8 mouse cellular contexts compared by ENCODE assay signal in the genomic region with DNA sequence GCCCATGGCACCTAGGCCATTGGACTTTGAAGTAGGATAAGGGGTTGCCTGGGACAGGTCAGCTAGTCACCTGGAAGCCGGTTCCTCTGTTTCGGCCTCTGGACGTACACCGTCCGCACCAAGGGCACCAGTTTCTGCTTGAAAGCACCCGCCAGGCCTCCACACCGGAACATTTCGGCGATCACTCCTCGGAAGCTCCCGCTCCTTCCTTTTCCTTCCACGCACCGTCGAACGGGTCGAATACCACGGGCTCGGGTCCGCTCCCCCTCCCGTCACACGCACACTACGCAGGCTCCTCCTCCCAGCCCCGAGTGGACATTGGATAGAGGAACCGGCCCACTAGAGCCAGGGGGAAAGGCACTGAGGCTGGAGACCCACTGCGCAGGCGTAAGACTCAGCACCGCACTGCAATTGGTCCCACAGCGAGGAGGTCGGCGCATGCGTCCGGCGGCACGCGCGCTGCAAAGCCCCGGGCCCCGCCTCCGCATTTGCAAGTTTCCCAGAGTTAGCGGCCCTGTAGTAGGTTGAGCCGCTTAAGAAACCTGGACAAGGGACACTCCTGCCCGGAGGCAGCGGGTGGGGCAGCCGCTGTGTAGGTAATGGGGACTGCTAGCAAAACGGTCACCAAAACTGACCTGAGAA. TPM values are rescaled to one million over a fixed set of nuclear protein-coding genes. Genes with fewer than 3 reads are reported as not detected.
A peak's percentile ranks its signal among the peaks of the same experiment; 100 is the strongest.
DNase-seq lines count a peak whose midpoint lies in the region; ATAC-seq and TF ChIP-seq lines count a peak whose summit lies in the region.

Aifm1 (minus strand) TSS at position 398 of the 642 bp plus-strand sequence.

- TF ChIP-seq CTCF in C2C12 (IDR thresholded peaks at IDR 0.05; ENCODE audit: control insufficient read depth, insufficient read depth, insufficient read length): no peak
- TF ChIP-seq CTCF in brain, embryonic 14.5 days (IDR thresholded peaks at IDR 0.05; ENCODE audit: borderline replicate concordance, extremely low read depth, insufficient read depth, insufficient read length): no peak
- TF ChIP-seq CTCF in liver, adult 2 months (IDR thresholded peaks at IDR 0.05; ENCODE audit: low read depth, low read length): no peak

- peak; percentile 98 for ATAC-seq in heart, embryonic 11.5 days (replicated peaks; ENCODE audit: insufficient number of reproducible peaks, low FRiP score, low TSS enrichment)
- peak; percentile 99 for ATAC-seq in kidney, embryonic 16.5 days (ENCODE audit: low FRiP score, low TSS enrichment)

- H3K9ac ChIP-seq in heart, embryonic 11.5 days (ENCODE audit: low read depth, low read length): peak within 1 kb of the TSS; percentile 70
- H3K9ac ChIP-seq in kidney, embryonic 16.5 days (replicated peaks; ENCODE audit: low read length): peak within 1 kb of the TSS; percentile 71
- peak within 1 kb of the TSS; percentile 90 for H3K9ac ChIP-seq in liver, adult 2 months (ENCODE audit: low read depth, low read length)

- H3K4me1 ChIP-seq in erythroblast, embryonic 14.5 days (ENCODE audit: control insufficient read depth): peaks cover 13% of the 10 kb centered on the region
- no peaks in the 10 kb centered on the region for H3K4me1 ChIP-seq in heart, embryonic 11.5 days (ENCODE audit: control insufficient read depth, insufficient read depth, low read length)
- H3K4me1 ChIP-seq in kidney, embryonic 16.5 days (ENCODE audit: insufficient read depth, low read length): peaks cover 3% of the 10 kb centered on the region; the same call in 1 of the 2 replicates
- H3K4me1 ChIP-seq in liver, adult 2 months (ENCODE audit: control insufficient read depth, insufficient read depth, low read length): peaks cover 1% of the 10 kb centered on the region; the same call in 1 of the 2 replicates

- H3K4me3 ChIP-seq in C2C12 (ENCODE audit: insufficient read depth, poor library complexity, severe bottlenecking) (peak within 1 kb of the TSS; percentile 60), myocyte (peak within 1 kb of the TSS; percentile 60)
- peak within 1 kb of the TSS; percentile 82 for H3K4me3 ChIP-seq in erythroblast, embryonic 14.5 days (replicated peaks)
- peak within 1 kb of the TSS; percentile 57 for H3K4me3 ChIP-seq in heart, embryonic 11.5 days (ENCODE audit: low read depth, low read length)
- peak within 1 kb of the TSS; percentile 63 for H3K4me3 ChIP-seq in kidney, embryonic 16.5 days (ENCODE audit: low read length)
- peak within 1 kb of the TSS; percentile 94 for H3K4me3 ChIP-seq in liver, adult 2 months (ENCODE audit: insufficient read depth, low read depth, low read length)

- peaks cover 19% of the 10 kb centered on the region for H3K79me3 ChIP-seq in C2C12 (ENCODE audit: low read depth)

- peaks cover 28% of the 10 kb centered on the region for H3K79me2 ChIP-seq in C2C12 (ENCODE audit: control insufficient read depth, insufficient read depth)
- peaks cover 4% of the 10 kb centered on the region; the same call in 1 of the 2 replicates for H3K79me2 ChIP-seq in liver, adult 2 months (ENCODE audit: control insufficient read depth, insufficient read depth, low read length)
- H3K79me2 ChIP-seq in myocyte (ENCODE audit: control insufficient read depth, insufficient read depth): peaks cover 20% of the 10 kb centered on the region

- H3K36me3 ChIP-seq in C2C12 (ENCODE audit: control insufficient read depth, insufficient read depth) (no peaks in the 10 kb centered on the region), myocyte (ENCODE audit: control insufficient read depth, insufficient read depth) (no peaks in the 10 kb centered on the region)
- H3K36me3 ChIP-seq in erythroblast, embryonic 14.5 days (ENCODE audit: control insufficient read depth): no peaks in the 10 kb centered on the region; the same call in 1 of the 2 replicates
- H3K36me3 ChIP-seq in heart, embryonic 11.5 days (ENCODE audit: control insufficient read depth, insufficient read depth, low read length): no peaks in the 10 kb centered on the region
- no peaks in the 10 kb centered on the region for H3K36me3 ChIP-seq in kidney, embryonic 16.5 days (ENCODE audit: insufficient read depth, low read length)
- no peaks in the 10 kb centered on the region for H3K36me3 ChIP-seq in liver, adult 2 months (ENCODE audit: control insufficient read depth, insufficient read depth, low read length)
- no peaks in the 10 kb centered on the region for H3K36me3 ChIP-seq in splenic B cell, adult 2 months (ENCODE audit: control insufficient read depth, insufficient read depth, low read length, poor library complexity, severe bottlenecking)

- no peak for TF ChIP-seq POLR2A in brain, embryonic 14.5 days (IDR thresholded peaks at IDR 0.05; ENCODE audit: borderline replicate concordance, extremely low read depth, insufficient read depth, insufficient read length, poor library complexity, severe bottlenecking)
- TF ChIP-seq POLR2A in liver, adult 2 months (IDR thresholded peaks at IDR 0.05; ENCODE audit: extremely low read depth, insufficient read depth, low read length): 0 out of 2 replicates have a peak, but pooled peaks have one; percentile 43
- peak; percentile 64 for TF ChIP-seq POLR2A in myocyte (IDR thresholded peaks at IDR 0.05; ENCODE audit: insufficient read length, low read depth)

- peaks cover 2% of the 10 kb centered on the region; the same call in 1 of the 2 replicates for H3K9me3 ChIP-seq in erythroblast, embryonic 14.5 days (ENCODE audit: control insufficient read depth, low read length)
- H3K9me3 ChIP-seq in heart, embryonic 11.5 days (replicated peaks; ENCODE audit: control insufficient read depth, low read length): no peaks in the 10 kb centered on the region
- no peaks in the 10 kb centered on the region for H3K9me3 ChIP-seq in kidney, embryonic 16.5 days (ENCODE audit: low read length)

- H3K4me2 ChIP-seq in heart, embryonic 11.5 days: peak within 1 kb of the TSS; percentile 67
- peak within 1 kb of the TSS; percentile 62 for H3K4me2 ChIP-seq in kidney, embryonic 16.5 days (replicated peaks; ENCODE audit: low read depth, low read length)
- H3K4me2 ChIP-seq in myocyte (ENCODE audit: low read depth): peak within 1 kb of the TSS; percentile 77

- H3ac ChIP-seq in C2C12 (ENCODE audit: control insufficient read depth, insufficient read length, low read depth) (peak within 1 kb of the TSS; percentile 72), myocyte (ENCODE audit: control insufficient read depth, insufficient read length) (no peak within 1 kb of the TSS)

- peak; percentile 97 for DNase-seq in brain, embryonic 14.5 days (ENCODE audit: low read depth)
- peak; percentile 87 for DNase-seq in liver, adult 2 months (ENCODE audit: extremely low read depth, low read depth, low spot score)
- DNase-seq in splenic B cell, adult 2 months (ENCODE audit: low read depth, low spot score): peak; percentile 94

- 16% methylated on average over 45 of the region's 45 CpGs for WGBS in heart, embryonic 11.5 days (ENCODE audit: insufficient replicate concordance)
- 21% methylated on average over 45 of the region's 45 CpGs for WGBS in kidney, embryonic 16.5 days
- under 1% methylated on average over 45 of the region's 45 CpGs for WGBS in liver, adult 2 months

- H3K27ac ChIP-seq in heart, embryonic 11.5 days (ENCODE audit: low read depth, low read length): peak within 1 kb of the TSS; percentile 46
- peak within 1 kb of the TSS; percentile 30; the same call in 1 of the 2 replicates for H3K27ac ChIP-seq in kidney, embryonic 16.5 days (ENCODE audit: low read length)
- H3K27ac ChIP-seq in liver, adult 2 months (replicated peaks; ENCODE audit: insufficient read depth, low read depth, low read length): peak within 1 kb of the TSS; percentile 96

- H3K27me3 ChIP-seq in C2C12 (ENCODE audit: control insufficient read depth, insufficient read depth, insufficient read length) (no peaks in the 10 kb centered on the region), myocyte (ENCODE audit: control insufficient read depth, insufficient read depth, insufficient read length) (no peaks in the 10 kb centered on the region)
- peaks cover 3% of the 10 kb centered on the region for H3K27me3 ChIP-seq in erythroblast, embryonic 14.5 days (ENCODE audit: control insufficient read depth)
- no peaks in the 10 kb centered on the region for H3K27me3 ChIP-seq in heart, embryonic 11.5 days (ENCODE audit: control insufficient read depth, insufficient read depth, low read length)
- no peaks in the 10 kb centered on the region for H3K27me3 ChIP-seq in kidney, embryonic 16.5 days (ENCODE audit: insufficient read depth, low read length)
- H3K27me3 ChIP-seq in liver, adult 2 months (ENCODE audit: control insufficient read depth, insufficient read depth, low read length): no peaks in the 10 kb centered on the region
- no peaks in the 10 kb centered on the region for H3K27me3 ChIP-seq in splenic B cell, adult 2 months (ENCODE audit: control insufficient read depth, insufficient read depth, low read length, poor library complexity, severe bottlenecking)

TF ChIP-seq in C2C12, 6 proteins besides CTCF, POLR2A, EP300 and RAD21:
- TF ChIP-seq USF1 (IDR thresholded peaks at IDR 0.05; ENCODE audit: low read depth) (no peak), MYOG (IDR thresholded peaks at IDR 0.05; ENCODE audit: control insufficient read depth, extremely low read depth, insufficient read length) (no peak)

TF ChIP-seq in myocyte, 11 proteins besides CTCF, POLR2A, EP300 and RAD21:
- no peak for TF ChIP-seq REST (IDR thresholded peaks at IDR 0.05; ENCODE audit: insufficient read depth, insufficient read length)
- peak; percentile 80 for TF ChIP-seq POLR2AphosphoS2 (IDR thresholded peaks at IDR 0.05; ENCODE audit: insufficient read length, low read depth)
- TF ChIP-seq MYOG (IDR thresholded peaks at IDR 0.05; ENCODE audit: control insufficient read depth in 1 of 3, insufficient read depth in 1 of 3, insufficient read length in 2 of 3, low read depth in 2 of 3): peak in 1 of 3 experiments; percentile 13
- TF ChIP-seq USF1 (IDR thresholded peaks at IDR 0.05; ENCODE audit: low read depth): no peak

RNA-seq across cellular contexts. Expression of gene Aifm1, which starts in this region (rescaled TPM):
- polyA plus RNA-seq in C2C12 (2012; fragmentation: generic; extraction: Trizol) (46.6 TPM), myocyte (2012; fragmentation: generic; extraction: Trizol) (33.2 TPM)
- 29.5 and 31.6 TPM in 2 replicates for polyA plus RNA-seq in brain, embryonic 14.5 days (2012; rRNA removed)
- polyA plus RNA-seq in erythroblast, embryonic 14.5 days (2012): 0.25 and 0.31 TPM in 2 replicates
- polyA plus RNA-seq in heart, embryonic 11.5 days (2014; fragmentation: Nextera tagmentation; extraction: Ambion mirVana): 96.4 and 120 TPM in 2 replicates
- 105 and 106 TPM in 2 replicates for polyA plus RNA-seq in kidney, embryonic 16.5 days (2015; fragmentation: Nextera tagmentation; extraction: Ambion mirVana)
- total RNA-seq in liver, adult 2 months (2014; rRNA removed): 72.1 and 90.0 TPM in 2 replicates
- 31.4 and 39.7 TPM in 2 replicates for polyA plus RNA-seq in liver, adult 2 months (2012; rRNA removed)

Comparison
In these comparisons a context has a peak if more than half of its experiments do, and no peak if none do; other contexts are left out.
1. Peak in every context shown above with its lines: DNase-seq, ATAC-seq, H3K4me3 ChIP-seq and H3K27ac ChIP-seq.
2. RNA of gene Aifm1 (polyA plus RNA-seq): 105 to 106 TPM in kidney, embryonic 16.5 days, 96.4 to 120 TPM in heart, embryonic 11.5 days, 46.6 TPM in C2C12 (single experiment), 33.2 TPM in myocyte (single experiment), 31.4 to 39.7 TPM in liver, adult 2 months and 29.5 to 31.6 TPM in brain, embryonic 14.5 days; 0.25 to 0.31 TPM in erythroblast, embryonic 14.5 days; every median in the first group is over 10 times any median in the second.
3. H3K27ac ChIP-seq: peak in every context shown above with its lines; median percentile 96 in liver, adult 2 months; 46 in heart, embryonic 11.5 days; 30 in kidney, embryonic 16.5 days.